Mouse (Mus musculus) left cerebral cortex, postnatal 4 days (tissue): ENCODE measurements around the gene Lyg1. TPM values are rescaled to one million over a fixed set of nuclear protein-coding genes. Genes with fewer than 3 reads are reported as not detected.

Experiments
- DNase-seq: peaks from one replicate; pipeline ENCODE4 v3.0.0-alpha.2; 2022
- intact Hi-C: fragments of 180-260 bp; cut with DNase I; formaldehyde crosslinking; loops from one replicate; pipeline ENCODE4 v1.15.1; 2025
- total RNA-seq, 2 experiments: library from RNA; stranded (reverse); gene quantifications; 2 replicates each; pipeline ENCODE4 v1.2.3; 2021

The Lyg1 gene
- total RNA-seq, 2 experiments from 2014 or later = not detected

GRCm38 (mm10) chr1:37956690-37957431, 698 bp downstream of the Lyg1 start:
- intact Hi-C loops = no loop called here
- peak; percentile 27 for DNase-seq

DNA sequence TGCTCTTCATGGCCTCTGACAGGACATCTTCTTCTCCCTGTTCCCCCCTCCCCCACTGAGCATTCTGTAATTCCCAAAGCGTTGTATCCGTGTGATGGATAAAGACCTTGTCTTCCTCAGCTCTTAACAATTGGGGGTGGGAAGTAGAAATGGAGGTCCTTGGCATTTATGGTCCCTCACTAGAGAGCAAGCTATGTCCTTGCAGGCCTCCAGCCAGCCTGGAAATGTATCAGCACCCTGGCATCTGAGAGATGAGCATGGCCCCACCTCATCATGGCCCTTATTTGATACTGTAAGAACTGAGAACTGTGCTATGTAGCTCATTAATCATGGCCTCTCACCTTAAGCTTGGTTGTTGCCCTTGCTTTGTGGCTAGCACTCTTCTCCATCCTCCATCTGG, 2.3 kb downstream of the Lyg1 start:
- intact Hi-C loops = no loop called here
- no peak for DNase-seq

- intact Hi-C loops = no loop called here
- no peak for DNase-seq
Measured at GRCm38 (mm10) chr1:37954786-37955185, 2.8 kb downstream of the Lyg1 start.

DNA sequence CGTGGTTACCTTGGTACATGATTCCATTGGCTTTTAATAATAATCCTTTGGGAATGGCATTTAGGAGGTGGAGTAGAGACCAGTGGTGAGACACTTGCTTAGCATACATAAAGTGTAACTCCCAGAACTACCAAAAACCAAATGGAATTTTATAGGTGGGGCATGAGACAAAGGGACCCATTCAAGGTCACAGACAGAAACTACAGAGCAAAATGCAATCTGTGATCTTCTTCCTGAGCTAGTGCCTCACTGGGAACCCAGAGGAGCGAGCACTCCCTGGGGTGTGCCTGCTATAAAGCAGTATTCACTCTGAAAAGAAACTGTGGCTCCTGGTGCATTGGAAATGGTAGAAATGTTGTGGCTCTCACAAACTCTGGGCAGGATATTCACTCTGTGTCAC, 8.7 kb downstream of the Lyg1 start:
- intact Hi-C loops = no loop called here
- DNase-seq = no peak

DNA sequence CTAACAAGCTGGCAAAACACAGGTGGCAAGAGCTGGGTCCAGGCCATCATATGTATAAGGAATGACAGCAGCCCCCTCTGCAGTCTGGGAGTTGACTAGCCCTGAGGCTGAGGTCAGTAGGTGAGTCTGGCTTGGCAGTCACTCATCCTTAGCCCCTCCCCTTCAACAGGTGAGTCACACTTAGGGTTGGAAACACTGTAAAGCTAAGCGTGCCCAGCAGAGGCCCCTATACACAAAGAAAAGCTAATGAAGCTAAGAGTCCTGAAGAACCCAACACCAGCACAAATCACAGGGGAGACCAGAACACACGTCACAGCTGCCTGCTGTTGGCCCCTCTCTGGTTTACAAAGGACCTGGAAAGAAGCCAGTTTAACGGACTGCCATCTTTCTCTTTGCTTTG, 25.8 kb downstream of the Lyg1 start:
- intact Hi-C loops = no loop called here
- no peak for DNase-seq

- intact Hi-C loops = no loop called here
- DNase-seq = no peak
Measured at GRCm38 (mm10) chr1:37925971-37926370, 31.6 kb downstream of the Lyg1 start.

GRCm38 (mm10) chr1:37922536-37922935, 35.0 kb downstream of the Lyg1 start:
- DNase-seq = peak; percentile 15
- intact Hi-C loops = no loop called here

DNA sequence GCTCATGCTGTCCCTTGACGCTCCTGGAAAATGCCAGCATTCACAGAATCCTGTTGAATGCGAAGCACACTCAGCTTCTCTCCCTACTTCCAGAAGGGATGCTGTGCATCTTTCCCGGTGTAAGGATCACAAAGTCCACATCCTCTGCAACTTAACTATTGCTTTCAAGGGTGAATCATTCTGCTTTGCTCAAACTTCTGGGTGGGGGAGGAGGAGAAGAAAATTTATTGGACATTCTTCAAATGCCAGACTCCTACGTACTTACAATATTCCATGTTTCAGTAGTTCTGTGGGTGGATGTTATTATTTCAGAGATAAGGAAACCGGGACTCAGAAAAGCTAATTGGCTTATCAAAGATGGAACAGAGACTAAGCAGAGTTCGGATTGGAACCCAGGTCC, 39.5 kb downstream of the Lyg1 start:
- DNase-seq = no peak
- intact Hi-C loops = no loop called here

GRCm38 (mm10) chr1:37917666-37918065, 39.9 kb downstream of the Lyg1 start:
- intact Hi-C loops = no loop called here
- no peak for DNase-seq

- no peak for DNase-seq
Measured at GRCm38 (mm10) chr1:37916393-37916792, 41.2 kb downstream of the Lyg1 start, which contains the start of gene Lyg2. TSS of gene Lyg2 (minus strand) at chr1:37916493.

GRCm38 (mm10) chr1:37912751-37913150, 44.8 kb downstream of the Lyg1 start:
- intact Hi-C loops = no loop called here

More at GRCm38 (mm10) chr1:37916393-37916792, 41.2 kb downstream of the Lyg1 start, which contains the start of gene Lyg2:
- intact Hi-C loops = no loop called here

GRCm38 (mm10) chr1:37903178-37903577, 54.4 kb downstream of the Lyg1 start:
- DNase-seq = peak; percentile 25
- intact Hi-C loops = no loop called here

More at GRCm38 (mm10) chr1:37912751-37913150, 44.8 kb downstream of the Lyg1 start:
- DNase-seq = no peak

GRCm38 (mm10) chr1:37900288-37900687, 57.3 kb downstream of the Lyg1 start:
- intact Hi-C loops = no loop called here
- no peak for DNase-seq

DNA sequence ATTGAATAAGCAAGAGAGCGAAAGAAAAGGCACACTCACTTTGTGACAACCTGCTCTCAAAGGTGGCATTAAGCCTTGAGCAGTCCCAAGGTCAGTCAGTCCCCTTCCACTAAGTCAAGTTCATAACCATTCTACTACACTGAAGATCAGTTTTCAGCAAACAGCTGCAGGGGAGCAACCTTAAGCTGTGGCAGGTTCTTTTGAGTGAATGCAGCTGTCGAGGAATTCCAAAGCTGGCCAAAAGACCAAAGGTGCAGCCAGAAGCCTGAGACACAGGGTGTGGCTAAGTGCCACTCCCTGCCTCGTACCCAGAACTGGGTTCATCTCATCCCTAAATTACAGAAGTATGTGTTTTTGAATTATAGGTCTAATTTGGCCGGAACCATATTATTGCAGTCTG, 57.7 kb downstream of the Lyg1 start:
- intact Hi-C loops = no loop called here
- no peak for DNase-seq

Other genes with a start within 250 kb of the Lyg1 start
- gene 2010300C02Rik, start 237.7 kb downstream of the Lyg1 start, total RNA-seq = 10 to 100 TPM; 24.8 to 30.1 TPM
- 10 to 100 TPM; 18.8 to 20.4 TPM for gene Tsga10, start 91.3 kb downstream of the Lyg1 start, total RNA-seq
- 1 to 10 TPM; 7.8 to 9.3 TPM for gene Lipt1, start 86.0 kb downstream of the Lyg1 start, total RNA-seq
- 10 to 100 TPM in 1 of 2 experiments, 1 to 10 TPM in 1; 9.6 to 10.4 TPM for gene Mitd1, start 67.3 kb downstream of the Lyg1 start, total RNA-seq
- gene Mrpl30, start 67.3 kb downstream of the Lyg1 start, total RNA-seq = 100 to 1,000 TPM; 157 to 190 TPM
- not detected for gene Lyg2, start 41.3 kb downstream of the Lyg1 start, total RNA-seq
- 10 to 100 TPM; 72.7 to 75.0 TPM for gene Txndc9, start 40.1 kb upstream of the Lyg1 start, total RNA-seq
- gene Eif5b, start 40.3 kb upstream of the Lyg1 start, total RNA-seq = 10 to 100 TPM; 50.7 to 51.0 TPM
- gene Rev1, start 172.0 kb upstream of the Lyg1 start, total RNA-seq = 10 to 100 TPM; 49.7 to 51.4 TPM